Mouse (Mus musculus): ENCODE data around the gene Atg4b.

DNA sequence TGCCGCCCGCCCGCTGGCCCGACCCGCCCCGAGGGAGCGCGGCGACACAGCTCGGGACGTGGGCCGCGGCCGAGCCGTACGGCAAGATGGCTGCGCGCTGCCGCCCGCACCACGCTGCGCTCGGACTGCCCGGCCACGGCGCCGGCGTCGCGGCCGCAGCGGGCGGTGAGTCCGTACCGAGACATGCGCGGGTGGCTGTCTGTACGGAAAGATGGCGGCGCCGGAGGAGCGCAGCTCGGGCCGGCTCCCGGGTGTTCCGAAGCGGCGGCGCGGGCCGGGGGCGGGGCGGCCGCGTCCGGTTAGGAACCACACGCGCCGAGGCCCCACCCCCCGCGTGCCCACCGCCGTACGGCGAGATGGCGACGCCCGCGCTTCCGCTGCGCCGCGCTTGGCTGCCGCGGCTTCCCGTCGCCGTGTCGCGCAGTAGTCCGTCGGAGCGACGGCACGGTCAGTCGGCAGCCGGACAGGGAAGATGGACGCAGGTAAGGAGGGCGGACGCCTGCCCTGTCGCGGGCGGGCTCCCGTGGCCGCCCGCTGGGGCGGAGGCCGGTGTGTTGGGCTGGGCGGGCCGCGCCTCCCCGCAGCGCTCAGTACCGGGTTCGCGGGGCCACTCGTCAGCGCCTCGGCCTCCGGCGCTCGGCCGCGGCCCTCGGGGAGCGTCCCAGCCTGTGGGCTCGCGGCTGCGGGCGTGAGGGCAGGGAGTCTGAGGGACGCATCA lies 3.4 kb downstream of the Atg4b start, which contains the start of gene Thap4:
- TF ChIP-seq CTCF (IDR thresholded peaks at IDR 0.05; ENCODE audit: low read depth, low read length) (no peak), POLR2A (IDR thresholded peaks at IDR 0.05; ENCODE audit: borderline replicate concordance, low read depth, low read length) (no peak)
